Mouse (Mus musculus) cerebellum, adult 8-10 months (tissue): Measurements from ENCODE around the gene Vmn2r117.
"Not testable (repeated sequence)": the region's sequence is repeated elsewhere in the genome, so short reads cannot be mapped to it uniquely, and the experiment has no call there.

Experiments
- DNase-seq: peaks from one replicate; pipeline ENCODE4 v3.0.0; 2022

Gene Vmn2r117

GRCm38 (mm10) chr17:23479599-23479998, at the start of gene Vmn2r117:
Gene Vmn2r117 (minus strand): TSS chr17:23479699.
- not testable (repeated sequence) for DNase-seq

GRCm38 (mm10) chr17:23522941-23523732, 43.6 kb upstream of the Vmn2r117 start:
- DNase-seq = not testable (repeated sequence)

- no peak for DNase-seq
Observed at GRCm38 (mm10) chr17:23518701-23519423, 39.4 kb upstream of the Vmn2r117 start.

- no peak for DNase-seq
Observed at GRCm38 (mm10) chr17:23433150-23433679, 46.3 kb downstream of the Vmn2r117 start.
